Mouse (Mus musculus): ENCODE data around the gene Rnf149.

The Rnf149 gene

GRCm38 (mm10) chr1:39573890-39574289, 3.3 kb downstream of the Rnf149 start:
- DNase-seq, result no peak

- no peak for DNase-seq
Measured at GRCm38 (mm10) chr1:39571653-39572052, 5.6 kb downstream of the Rnf149 start.

GRCm38 (mm10) chr1:39568079-39568478, 9.1 kb downstream of the Rnf149 start:
- no peak for DNase-seq

GRCm38 (mm10) chr1:39564603-39565002, 12.6 kb downstream of the Rnf149 start:
- DNase-seq, result no peak

DNA sequence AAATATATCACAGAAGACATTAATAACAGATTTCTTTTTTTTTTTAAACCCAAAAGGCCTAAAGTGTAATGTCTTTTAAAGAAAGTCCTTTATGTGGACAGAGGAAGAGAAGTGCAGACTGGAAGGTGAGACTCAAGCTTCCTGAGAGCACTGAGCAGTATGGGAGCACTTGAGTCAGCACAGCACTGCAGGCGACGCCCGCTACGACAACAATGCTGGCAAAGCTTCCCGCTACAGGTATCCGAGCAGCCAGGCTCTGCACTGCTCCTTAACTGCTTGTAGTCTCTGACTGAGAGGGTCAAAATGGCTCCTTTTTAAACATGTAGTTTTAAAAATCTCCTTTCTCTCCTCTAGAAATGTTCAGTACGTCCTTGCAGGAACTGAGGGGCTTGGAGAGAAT, 14.0 kb downstream of the Rnf149 start:
- no peak for DNase-seq

DNA sequence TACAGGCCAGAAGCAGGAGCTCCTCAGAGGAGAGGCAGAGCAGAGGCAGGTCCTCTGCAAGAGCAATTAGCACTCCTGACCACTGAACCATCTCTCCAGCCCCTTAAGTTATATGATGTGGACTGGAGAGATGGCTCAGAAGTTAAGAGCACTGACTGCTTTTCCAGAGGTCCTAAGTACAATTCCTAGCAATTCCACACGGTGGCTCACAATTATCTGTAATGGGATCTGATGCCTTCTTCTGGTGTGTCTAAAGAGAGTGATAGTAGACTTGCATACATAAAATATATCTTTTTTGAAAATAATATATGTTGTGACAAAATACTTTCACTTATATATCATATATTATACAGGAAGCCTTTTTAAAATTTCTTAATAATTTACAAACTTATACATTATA, 15.3 kb downstream of the Rnf149 start:
- no peak for DNase-seq

- peak; percentile 30 for DNase-seq
Measured at GRCm38 (mm10) chr1:39559009-39559408, 18.2 kb downstream of the Rnf149 start.

DNA sequence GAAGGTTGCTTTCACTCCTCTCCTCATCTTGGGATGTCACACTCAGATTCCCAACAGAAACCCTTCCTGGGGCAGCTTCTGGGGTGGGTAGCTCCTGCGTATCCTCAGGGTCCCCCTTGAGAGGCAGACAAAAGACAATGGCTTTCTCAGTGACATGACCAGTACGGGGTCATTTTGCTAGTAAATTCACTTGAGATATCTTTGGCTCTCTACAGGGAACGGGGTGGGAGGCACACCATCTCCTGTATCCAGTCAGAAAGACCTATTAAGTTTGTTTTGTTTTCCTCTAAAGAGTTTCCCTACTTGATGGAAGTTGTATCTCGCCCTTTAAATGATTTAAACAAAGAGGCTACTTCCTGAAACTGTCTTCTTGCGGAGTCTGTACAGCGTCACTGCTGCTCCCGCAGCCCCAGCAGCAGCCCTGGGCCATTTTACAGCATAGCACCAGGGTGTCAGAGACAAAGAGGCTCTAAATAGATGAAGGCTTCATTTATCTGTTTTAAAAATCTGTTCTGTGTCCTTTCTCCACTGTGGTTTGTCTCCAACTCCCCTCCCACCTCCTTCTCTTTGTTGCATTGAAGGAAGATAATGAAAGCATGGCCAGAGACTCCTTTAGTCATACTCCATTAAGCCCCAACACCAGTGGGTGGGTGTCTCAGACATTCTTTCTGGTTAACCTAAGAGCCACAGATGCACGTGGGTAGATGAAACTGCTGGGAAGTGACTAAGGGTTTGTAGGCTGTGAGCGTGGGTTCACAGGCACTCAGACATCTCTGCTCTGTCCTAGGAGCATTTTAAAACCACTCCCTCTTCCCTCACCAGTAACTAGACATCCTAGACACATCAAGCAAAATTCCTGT, 21.4 kb downstream of the Rnf149 start:
- DNase-seq, result peak; percentile 9

DNA sequence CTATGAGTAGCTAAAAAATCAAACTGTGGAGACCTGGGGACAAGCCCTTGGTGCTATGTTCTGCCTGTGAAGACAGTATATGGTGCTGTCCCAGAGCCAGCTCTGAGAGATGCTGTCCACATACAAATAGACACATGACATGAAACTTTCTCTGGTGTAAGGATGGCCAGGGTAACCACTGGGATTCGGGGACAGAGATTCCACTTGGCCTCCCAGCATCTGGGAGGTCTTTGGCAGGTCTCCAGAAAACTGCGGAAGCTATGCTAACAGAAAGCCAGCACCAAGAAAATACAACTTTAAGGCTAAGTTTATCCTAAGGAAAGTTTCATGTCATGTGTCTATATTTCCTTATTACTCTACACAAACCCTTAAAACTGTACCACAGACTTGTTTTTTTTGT, 27.4 kb downstream of the Rnf149 start:
- DNase-seq, result no peak

GRCm38 (mm10) chr1:39547238-39547637, 30.0 kb downstream of the Rnf149 start:
- DNase-seq, result no peak

- DNase-seq, result no peak
Measured at GRCm38 (mm10) chr1:39546160-39546866, 30.9 kb downstream of the Rnf149 start.

GRCm38 (mm10) chr1:39545589-39545988, 31.6 kb downstream of the Rnf149 start:
- DNase-seq, result no peak

DNA sequence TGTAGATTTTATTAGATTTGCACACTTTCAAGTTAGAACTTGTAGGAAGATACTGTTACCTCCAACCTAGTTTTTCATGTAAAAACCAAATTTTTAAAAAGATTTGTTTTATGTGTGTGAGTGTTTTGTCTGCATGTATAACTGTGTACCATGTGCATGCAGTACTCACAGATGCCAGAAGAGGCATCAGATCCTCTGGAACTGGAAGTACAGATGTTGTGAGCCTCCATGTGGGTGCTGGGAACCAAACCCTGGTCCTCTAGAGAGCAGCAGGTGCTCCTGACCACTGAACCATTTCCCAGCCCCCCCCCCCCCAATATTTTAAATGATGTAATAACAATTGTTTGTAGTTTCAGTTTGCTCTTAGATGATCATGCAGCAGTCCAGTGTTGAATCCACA, 36.6 kb downstream of the Rnf149 start:
- no peak for DNase-seq

DNA sequence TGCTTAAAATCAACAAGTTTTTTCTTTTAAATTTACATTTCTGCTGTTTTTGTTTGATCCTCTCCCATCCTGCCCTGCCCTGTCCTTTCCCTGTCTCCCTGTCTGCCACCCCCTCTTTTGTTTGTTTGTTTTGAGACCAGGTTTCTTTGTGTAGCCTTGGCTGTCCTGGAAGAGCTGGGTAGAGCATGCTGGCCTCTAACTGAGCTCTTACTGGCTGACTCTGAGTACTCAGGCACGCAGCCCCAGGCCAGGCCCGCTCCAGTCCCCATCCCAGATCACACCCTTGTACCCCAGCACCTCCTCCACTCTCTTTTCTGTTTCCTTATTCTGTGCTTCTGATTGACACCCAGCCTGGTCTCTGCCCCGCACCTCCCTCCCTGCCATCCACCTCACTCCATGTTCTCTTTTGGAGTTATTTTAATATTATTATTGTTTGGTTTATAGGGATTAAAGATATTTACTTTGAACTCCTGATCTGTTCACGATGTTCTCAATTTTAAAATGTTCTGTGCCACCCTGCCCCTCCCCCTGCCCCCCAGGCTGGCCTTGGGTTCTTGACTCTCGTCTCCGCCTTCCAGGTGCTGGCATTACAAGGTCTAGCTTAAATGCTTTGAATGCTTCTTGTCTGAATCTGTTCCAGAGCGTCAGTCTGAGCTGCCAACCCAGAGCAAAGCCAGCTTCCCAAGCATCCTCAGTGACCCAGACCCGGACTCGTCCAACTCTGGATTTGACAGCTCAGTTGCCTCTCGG, 39.4 kb downstream of the Rnf149 start:
- no peak for DNase-seq

DNA sequence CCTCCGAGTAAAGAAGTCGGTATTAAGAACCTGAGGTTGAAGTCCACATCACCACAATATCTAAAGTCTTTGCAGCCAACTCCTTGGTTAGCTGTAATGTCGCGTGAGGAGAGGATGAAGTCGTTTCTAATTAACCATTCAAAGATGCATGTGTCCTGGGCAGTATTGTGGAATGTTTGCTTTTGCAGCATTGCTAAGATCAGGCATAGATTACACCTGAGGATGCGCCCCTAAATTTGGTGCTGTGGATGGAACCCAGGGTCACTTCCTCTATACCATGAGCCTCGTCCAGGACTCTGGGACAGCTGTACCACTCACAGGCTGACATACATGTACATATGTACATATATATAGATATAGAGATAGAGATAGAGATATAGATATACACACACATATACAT, 40.5 kb downstream of the Rnf149 start:
- DNase-seq, result no peak

DNA sequence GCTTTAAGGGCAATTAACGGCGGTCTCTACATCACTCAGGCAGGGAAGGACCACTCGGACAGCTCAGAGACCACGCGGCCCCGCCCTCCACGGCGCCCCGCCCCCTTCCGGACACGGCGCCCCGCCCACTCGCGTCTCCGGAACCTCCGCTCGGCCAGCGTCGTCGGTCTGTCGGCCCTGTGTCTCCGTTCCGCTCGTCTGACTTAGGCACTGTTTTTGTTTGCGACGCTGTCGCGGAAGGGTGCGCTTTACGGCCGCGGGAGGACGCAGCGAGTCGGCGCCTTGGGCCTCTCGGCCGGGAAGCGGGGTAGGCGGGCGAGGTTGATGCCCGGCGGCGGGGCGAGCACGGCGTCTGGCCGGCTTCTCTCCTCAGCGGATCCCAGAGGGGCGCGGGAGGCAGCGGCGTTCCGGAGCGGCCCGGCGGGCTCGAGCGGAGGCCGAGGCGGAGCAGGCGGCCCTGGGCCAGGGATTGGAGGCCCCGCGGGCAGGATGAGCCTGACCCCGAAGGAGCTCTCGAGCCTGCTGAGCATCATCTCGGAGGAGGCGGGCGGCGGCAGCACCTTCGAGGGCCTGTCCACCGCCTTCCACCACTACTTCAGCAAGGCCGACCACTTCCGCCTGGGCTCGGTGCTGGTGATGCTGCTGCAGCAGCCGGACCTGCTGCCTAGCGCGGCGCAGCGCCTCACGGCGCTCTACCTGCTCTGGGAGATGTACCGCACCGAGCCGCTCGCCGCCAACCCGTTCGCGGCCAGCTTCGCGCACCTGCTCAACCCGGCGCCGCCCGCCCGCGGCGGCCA, 41.5 kb downstream of the Rnf149 start:
- DNase-seq, result peak; percentile 98

GRCm38 (mm10) chr1:39534831-39535230, 42.4 kb downstream of the Rnf149 start, which contains the start of gene Cnot11:
Gene Cnot11, plus strand, starts transcription at chr1:39534992.
- no peak for DNase-seq

GRCm38 (mm10) chr1:39533917-39534316, 43.3 kb downstream of the Rnf149 start:
- no peak for DNase-seq

- DNase-seq, result no peak
Measured at GRCm38 (mm10) chr1:39531036-39531435, 46.2 kb downstream of the Rnf149 start.

GRCm38 (mm10) chr1:39530258-39530943, 46.8 kb downstream of the Rnf149 start:
- DNase-seq, result peak; percentile 87

- DNase-seq, result no peak
Measured at GRCm38 (mm10) chr1:39528319-39528718, 48.9 kb downstream of the Rnf149 start.

DNA sequence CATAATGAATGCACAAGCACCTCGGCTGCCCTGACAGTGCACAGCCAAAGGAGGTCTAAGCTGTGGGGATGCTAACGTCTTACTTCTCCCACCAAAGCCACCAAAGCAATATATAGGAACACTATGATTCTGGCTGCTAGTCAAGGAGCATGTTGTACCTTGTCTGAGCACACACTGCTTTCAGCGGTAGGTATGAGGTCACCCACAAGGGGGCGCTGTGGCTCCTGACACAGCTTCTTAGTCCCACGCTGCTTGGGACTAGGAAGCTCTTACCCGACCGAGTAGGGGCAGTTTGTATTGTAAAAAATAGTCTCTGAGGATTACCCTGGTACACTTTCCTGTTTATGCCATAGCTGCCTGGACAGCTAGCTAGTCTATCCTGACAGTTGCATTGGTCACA, 49.8 kb downstream of the Rnf149 start:
- peak; percentile 96 for DNase-seq
